Mouse (Mus musculus) CD8-positive naive resting alpha-beta T cell, adult 57 days (primary cell): ENCODE data around the gene Entpd3. TPM values are rescaled to one million over a fixed set of nuclear protein-coding genes. Genes with fewer than 3 reads are reported as not detected.

ENCODE experiments used
- total RNA-seq: library from RNA; stranded (reverse); gene quantifications from one replicate; pipeline ENCODE4 v1.2.4, GENCODE M21; 2023

The Entpd3 gene
- not detected for total RNA-seq

DNA sequence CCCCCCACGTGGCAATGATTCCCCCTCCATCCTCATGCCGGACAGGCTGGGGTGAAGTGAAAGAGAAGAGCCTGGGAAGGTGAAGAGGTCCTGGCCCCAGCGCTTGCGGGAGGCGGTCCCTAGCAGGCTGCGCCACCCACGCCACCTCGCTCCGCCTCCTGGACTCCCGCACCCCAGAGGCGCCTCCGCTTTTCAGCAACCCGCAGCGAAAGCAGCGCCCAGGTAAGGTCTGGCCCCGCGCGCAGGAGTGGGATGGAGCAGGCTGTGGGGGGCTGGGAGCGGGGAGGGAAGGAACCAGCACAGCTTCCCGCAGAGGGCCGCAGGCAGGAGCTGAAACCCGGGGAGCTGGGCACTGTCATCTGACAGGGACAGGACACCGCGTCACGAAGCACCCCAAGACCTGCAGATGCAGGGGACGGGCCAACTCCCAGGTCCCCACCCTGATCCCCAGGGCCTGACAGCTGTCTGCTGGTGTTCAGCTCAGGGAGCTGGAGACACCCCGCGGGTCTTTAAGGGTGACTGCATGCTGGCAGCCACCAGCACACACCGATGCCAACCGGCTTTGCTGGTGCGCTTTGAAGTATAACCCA, at the start of gene Entpd3:
Entpd3 (plus strand) TSS at position 157 of the 590 bp plus-strand sequence.

GRCm38 (mm10) chr9:120492010-120492399, 47.6 kb upstream of the Entpd3 start, which contains the start of gene Eif1b:
Gene Eif1b, plus strand, starts transcription at chr9:120492232.

GRCm38 (mm10) chr9:120570741-120571592, 31.3 kb downstream of the Entpd3 start, which contains the start of gene Rpl14:
Gene Rpl14, plus strand, starts transcription at chr9:120571444.

Other genes with a start within 250 kb of the Entpd3 start
- gene Myrip, start 238.3 kb upstream of the Entpd3 start, total RNA-seq: not detected
- 30.3 TPM for gene Eif1b, start 47.6 kb upstream of the Entpd3 start, total RNA-seq
- gene Rpl14, start 31.6 kb downstream of the Entpd3 start, total RNA-seq: 1,169 TPM